Mouse (Mus musculus) telencephalon, adult 2 months (tissue): Measurements from ENCODE around the gene Bmp2k.
A peak's percentile ranks its signal among the peaks of the same experiment; 100 is the strongest.

Experiments
- DNase-seq: peaks from one replicate; pipeline ENCODE4 v3.0.0-alpha.2; 2011; ENCODE audit warnings: low read depth, low spot score

The Bmp2k gene

GRCm38 (mm10) chr5:96997310-96997801 is at the start of gene Bmp2k:
TSS of gene Bmp2k (plus strand) at chr5:96997689.
- DNase-seq: peak; percentile 67

- DNase-seq: no peak
These were observed 48.5 kb upstream of the Bmp2k start for GRCm38 (mm10) chr5:96948856-96949527.

GRCm38 (mm10) chr5:96949839-96950666 is 47.4 kb upstream of the Bmp2k start:
- DNase-seq: no peak

GRCm38 (mm10) chr5:96950667-96951492 is 46.6 kb upstream of the Bmp2k start:
- no peak for DNase-seq

- no peak for DNase-seq
These were observed 45.9 kb upstream of the Bmp2k start for GRCm38 (mm10) chr5:96951493-96952105.

GRCm38 (mm10) chr5:96954040-96954439 is 43.4 kb upstream of the Bmp2k start:
- DNase-seq: no peak

DNA sequence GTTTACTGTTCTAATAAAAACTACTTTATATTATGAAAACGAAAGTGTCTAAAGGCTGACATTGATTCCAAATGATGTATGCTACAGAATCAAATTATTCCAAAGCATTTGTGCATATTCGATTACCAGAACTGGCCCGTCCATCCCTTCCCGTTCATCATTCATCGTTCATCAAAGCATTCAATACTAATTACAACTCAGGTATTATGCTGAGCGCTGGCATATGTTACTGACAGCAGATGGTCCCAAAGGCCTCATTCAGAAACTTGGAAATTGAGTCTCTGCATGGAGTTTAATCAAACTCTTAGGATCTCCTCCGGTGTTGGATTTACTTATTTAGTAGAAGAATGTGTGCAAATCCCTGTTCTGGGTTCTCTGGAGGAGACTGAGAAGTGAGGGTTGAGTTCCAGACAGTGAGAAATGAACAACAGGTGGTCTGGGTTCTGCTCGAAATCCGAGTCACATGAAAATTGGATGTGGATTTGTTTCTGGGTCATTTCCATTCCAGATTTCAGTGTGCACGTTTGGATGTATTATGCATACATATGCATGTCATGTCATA is 42.9 kb upstream of the Bmp2k start:
- no peak for DNase-seq

DNA sequence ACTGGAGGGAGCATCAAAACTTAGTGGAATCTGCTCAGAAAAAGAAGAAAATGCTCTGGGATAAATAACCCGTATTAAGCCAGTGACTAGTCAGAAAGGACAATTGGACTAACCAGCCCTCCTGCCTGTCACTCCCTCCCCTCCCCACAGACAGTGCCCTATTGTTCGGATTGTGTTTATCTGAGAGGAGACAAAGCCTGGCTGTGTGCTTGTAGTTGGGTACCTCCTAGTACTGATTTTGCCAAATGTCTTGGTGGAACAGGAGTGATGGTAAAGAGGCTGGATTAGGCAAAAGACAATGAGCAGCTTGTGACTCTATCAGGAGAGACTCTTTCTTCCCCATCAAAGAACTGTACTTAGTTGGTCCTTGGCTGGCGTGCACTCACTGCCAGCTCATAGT is 40.6 kb upstream of the Bmp2k start:
- peak; percentile 60 for DNase-seq

DNA sequence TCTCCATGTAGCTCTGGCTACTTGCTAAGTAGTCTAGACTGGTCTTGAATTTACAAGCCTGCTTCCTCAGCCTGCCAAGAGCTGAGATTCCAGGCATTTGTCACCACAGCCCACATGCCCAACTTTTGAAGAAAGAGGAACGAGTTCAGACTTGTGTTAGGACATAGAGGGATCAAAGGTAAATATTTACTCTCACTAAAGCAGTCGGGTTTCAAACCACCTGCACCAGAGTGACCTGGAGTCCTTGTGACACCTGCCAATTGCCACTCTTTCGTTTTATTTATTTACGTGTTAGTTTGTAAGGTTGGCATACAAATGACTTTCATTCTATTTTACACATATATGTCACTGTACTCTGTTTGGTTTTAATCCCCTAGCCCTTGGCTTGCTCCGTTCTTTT is 36.4 kb upstream of the Bmp2k start:
- DNase-seq: no peak

DNA sequence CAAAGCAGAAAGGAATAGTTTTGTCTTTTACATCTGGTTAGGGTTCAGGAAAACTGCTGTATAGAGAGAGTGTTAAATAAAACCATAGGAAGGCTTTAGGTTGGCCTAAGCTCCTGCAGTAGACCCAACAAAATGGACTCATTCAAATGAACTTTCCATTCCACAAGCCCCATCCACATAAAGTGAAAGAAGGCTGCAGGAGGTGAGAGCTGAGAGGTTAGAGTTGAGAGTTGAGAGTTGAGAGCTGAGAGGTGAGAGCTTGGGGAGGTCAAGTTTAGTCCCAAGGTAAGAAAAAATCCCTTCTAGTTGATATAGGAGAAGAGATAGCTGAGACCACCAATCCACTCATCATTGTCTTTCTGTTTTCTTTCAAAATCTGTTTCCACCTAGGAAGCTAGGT is 35.6 kb upstream of the Bmp2k start:
- DNase-seq: no peak

GRCm38 (mm10) chr5:96962252-96962933 is 35.1 kb upstream of the Bmp2k start:
- peak; percentile 81 for DNase-seq

DNA sequence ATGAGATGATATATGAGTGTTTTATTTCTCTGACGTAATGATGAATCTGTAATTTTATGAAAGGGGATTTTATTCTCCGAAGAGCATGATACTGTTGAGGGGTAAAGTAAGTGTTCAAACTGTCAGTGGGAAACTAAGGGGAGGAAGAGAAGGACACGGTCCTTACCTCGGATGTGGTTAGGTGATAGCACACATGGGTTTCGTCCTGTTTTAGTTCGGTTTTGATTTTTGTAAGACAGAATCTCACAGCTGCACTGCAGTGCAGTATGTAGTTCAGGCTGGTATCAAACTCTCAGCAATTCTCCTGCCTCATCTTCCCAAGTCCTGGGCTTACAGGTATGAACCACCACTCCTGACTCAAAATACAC is 34.6 kb upstream of the Bmp2k start:
- no peak for DNase-seq

DNA sequence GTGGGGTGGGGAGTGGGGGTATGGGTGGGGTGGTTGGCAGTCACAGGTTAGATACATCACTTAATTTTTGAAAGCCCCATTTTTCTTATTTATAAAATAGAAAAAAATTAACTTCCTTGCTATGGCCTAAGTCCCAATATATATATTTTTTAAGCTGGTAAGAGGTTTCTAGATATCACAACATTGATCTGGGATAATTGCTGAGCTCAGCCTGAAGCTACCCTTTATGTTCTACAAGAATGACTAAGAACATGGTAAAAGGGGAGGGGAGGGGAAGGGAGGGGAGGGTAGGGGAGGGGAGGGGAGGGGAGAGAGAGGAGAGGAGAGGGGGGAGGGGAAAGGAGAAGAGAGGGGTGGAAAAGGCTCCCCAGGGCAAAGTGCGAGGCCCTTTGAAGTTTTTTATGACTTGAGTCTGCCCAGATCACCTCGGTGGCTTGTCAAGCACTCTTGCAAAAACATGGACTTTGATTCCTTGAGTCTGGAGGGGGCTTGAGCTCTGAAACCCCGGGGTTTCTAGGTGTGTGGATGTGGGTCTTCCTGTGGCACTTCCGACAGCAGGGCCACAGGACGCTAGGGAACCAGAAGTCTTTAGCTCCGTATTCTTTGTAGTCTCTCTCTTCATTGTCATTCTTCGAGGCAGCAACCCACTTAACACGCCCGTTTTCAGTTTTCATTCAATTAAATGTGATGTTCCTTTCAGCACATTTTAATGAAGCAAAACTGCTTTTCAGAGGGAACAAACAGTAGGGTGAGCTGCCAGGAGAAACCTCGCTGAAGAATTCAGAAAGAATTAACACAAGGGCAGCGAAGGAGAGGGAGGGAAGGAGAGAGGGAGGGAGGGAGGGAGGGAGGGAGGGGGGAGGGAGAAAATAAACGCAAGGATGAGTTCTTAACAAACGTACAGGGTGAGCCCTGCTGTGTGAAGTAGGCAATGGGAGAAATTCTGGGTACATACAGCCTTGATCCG is 33.1 kb upstream of the Bmp2k start:
- DNase-seq: no peak

DNA sequence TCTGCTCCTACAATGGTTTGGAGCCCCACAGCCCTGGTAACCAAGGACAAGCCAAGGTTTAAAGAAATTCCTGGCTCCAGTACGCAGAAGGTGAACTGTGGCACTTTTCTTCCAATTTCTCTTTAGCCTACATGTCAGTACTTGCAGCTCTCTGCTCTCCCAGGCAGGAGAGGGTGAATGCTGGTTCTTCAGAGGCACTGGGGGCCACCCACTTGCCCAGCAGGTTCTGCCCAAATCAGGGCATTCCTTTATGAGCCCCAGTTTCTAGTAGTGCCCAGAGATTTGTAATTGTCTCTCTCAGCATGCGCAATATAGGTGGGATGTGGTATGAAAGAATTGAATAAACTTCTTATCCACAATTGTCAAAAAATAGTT is 32.5 kb upstream of the Bmp2k start:
- DNase-seq: no peak

DNA sequence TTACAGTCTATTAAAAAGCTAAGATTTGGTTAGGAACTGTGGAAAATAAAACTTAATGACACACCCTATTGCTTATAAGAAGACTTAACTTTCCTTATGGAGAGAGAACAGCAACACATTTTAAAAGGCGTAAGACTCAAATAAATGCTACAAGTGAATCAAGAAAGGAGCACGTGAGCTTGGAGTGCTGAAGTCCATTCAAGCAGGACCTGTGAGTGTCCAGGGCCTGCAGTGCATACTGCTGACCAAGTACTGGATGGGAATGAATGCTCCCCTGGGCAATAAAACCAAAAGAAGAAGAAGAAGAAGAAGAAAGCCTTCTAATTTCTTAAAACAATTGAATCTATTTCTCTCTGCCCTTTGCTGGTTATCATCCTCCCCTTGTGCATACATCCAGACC is 32.0 kb upstream of the Bmp2k start:
- DNase-seq: no peak

DNA sequence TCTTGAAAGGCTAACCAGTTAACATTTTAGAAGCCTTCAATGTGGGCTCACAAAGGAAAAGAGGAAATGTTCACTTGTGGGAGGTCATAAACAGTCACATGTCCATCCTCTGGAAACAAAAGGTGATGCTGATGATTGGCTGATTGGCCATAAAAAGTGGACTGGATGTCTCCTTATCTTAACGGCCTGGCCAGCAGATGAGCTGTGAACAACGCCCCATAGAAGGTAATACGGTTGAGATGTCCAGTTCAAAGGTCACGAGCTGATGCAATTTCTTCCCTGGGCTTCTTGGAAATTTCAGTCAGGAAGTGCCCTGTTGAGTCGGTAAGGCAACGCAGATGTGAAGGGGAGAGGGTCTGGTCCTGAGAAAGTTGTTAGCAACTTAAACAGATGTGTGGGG is 28.9 kb upstream of the Bmp2k start:
- no peak for DNase-seq

DNA sequence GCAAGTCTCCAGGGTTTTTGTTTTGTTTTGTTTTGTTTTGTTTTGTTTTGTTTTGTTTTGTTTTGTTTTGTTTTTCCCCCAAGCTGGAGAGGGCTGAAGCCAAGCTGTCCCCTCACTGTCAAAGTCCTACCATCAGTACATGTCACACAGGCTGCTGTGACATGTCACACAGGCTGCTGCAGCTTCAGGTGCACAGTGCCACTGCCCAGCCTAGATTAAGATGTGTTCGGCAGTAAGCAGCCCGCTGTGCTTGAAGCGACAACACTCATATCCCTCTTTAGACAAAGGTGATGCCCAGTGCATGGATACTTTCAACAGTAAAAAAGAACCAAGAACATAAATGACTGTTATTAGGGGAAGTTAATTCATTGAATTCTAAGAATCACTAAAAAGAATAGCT is 28.5 kb upstream of the Bmp2k start:
- no peak for DNase-seq

DNA sequence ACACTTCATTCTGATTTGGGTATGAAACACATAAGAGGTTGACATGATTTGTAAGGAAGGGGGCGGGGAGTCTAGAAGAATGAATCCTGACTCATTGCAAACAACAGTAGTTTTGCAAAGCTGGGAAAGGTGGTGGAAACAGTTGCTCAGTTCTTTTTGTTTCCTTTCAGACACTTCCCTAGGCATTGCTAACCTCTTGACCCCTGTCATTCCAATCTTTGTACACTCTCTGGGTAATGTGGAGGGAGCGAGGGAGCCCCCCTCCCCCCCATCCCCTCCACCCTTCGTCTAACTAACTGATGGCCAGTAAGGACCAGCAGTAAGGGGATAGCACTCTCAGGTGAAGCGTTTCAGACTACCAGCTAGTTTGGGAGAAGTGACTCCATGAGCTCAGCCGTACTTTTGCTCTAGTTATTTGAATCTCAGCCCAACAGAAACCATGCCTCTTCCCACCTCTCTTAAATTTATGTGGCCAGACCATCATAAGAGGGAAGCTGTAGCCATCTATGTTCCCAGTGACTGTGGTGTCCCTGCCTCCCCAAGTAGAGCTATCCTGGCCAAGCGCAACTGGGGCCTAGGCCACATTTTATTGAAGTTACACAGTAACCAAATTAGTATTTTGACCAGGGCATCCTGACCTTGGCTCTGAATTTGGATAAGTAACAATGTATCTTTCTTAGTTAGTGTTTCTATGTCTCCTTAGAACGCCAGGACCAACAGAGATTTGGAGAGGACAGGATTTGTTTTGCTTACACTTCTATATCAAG is 27.6 kb upstream of the Bmp2k start:
- DNase-seq: no peak

- no peak for DNase-seq
These were observed 27.0 kb upstream of the Bmp2k start for GRCm38 (mm10) chr5:96970472-96970848.
